Mouse (Mus musculus): Measurements from ENCODE around the gene Lzts2.
"Not testable (repeated sequence)": the region's sequence is repeated elsewhere in the genome, so short reads cannot be mapped to it uniquely, and the experiment has no call there.

The Lzts2 gene

DNA sequence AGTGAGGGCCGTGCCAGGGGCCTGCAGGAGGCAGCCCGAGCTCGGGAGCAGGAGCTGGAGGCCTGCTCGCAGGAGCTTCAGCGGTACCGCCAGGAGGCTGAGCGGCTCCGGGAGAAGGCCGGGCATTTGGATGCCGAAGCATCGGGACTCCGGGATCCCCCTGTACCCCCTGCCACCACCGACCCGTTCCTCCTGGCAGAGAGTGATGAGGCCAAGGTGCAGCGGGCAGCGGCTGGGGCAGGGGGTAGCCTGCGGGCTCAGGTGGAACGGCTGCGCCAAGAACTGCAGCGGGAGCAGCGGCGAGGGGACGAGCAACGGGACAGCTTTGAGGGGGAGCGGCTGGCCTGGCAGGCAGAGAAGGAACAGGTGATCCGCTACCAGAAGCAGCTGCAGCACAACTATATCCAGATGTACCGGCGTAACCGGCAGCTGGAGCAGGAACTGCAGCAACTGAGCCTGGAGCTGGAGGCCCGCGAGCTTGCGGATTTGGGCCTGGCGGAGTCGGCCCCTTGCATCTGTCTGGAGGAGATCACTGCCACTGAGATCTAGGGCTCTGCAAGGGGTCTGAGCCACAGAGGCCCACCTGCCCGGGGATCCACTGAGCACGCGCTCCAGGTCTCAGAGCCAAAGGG is 11.8 kb downstream of the Lzts2 start:
- DNase-seq (ENCODE audit: low read depth): no peak

DNA sequence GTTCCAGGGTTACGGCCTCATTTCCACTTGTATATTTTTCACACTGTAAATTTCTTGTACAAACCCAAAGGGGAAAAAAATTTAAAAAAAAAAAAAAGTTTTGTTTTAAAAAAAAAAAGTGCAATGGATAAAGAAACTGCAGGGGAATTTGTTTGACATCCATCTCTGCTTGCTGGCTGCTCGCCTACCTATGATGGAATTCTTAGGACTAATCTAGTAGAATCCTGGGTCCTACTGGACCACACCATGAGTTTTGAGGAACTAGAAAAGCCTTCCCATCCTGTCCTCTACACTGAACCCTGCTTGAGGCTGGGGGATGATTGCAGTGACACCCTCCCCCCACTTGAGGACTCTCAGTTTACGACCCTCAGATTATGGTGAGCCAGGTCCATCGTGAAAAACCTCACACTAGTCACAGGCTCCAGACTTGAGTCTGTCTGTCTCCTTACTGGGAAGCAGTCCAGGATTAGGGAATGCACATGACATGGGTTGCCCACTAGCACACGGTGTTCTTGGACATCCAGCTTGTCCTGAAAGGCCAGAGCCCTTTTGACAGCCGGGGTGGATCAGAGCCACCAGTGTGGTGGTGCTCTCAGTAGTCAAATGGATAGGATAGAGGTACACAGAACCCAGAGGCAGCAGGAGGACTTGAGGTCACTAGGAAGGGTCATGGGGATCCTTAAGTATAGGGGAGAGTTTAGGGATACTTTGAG is 12.9 kb downstream of the Lzts2 start:
- no peak for DNase-seq (ENCODE audit: low read depth)

DNA sequence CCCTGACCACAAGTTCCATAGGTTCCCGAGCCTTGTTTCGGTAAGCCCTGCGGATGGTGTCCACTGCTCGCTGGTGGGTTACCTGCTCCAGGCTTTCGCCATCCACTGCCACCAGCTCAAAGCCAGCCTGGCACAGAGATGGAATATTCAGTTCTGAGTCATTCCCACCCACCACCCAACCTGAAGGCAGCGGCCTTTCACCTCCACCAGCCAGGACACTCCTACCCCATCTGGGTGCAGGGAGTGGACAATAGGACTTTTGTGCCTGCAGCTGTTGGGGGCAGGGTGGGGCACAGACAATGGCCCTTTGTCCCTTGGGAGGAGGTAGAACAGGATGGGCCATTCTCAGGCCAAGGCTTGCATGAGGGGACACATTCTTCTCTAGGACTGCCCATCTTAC is 13.6 kb downstream of the Lzts2 start:
- no peak for DNase-seq (ENCODE audit: low read depth)

DNA sequence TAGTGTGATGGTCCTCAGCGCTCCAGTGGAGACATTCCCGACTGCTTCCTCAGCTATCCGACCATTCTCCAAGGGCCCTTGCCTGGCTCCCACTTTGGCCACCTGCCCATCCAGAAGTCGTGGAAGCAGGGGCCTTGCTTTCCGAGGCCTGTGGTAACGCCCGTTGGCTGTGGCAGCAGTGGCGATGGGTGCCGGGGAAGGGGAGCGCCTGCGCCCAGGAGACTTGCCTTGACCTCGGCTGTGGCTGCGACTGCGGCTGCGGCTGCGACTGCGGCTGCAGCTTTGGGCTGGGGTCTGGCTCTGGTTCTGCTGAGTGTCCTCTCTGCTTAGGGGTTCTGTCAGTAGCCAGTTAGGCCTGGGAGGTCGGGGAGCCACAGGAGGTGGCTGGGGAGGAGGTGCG is 14.5 kb downstream of the Lzts2 start:
- DNase-seq (ENCODE audit: low read depth): no peak

DNA sequence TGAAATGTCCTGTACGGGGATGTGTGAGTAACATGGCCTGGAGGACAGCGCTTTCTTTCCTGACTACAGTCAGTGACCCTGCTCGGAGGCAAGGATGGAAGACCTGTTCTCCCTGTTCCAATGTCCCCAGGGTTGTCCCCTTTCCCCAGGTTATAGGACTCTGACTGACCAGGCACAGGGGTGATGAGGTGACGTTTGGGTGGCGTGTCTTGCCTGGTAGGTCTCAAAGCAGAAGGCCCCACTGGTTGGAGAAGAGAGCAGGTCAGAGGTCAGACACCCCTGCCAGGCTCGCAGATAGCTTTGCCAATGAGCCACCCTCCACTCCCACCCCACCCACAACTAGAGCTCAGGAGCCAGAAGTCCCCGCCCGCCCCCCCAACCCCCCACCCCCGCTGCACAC is 15.4 kb downstream of the Lzts2 start:
- no peak for DNase-seq (ENCODE audit: low read depth)

DNA sequence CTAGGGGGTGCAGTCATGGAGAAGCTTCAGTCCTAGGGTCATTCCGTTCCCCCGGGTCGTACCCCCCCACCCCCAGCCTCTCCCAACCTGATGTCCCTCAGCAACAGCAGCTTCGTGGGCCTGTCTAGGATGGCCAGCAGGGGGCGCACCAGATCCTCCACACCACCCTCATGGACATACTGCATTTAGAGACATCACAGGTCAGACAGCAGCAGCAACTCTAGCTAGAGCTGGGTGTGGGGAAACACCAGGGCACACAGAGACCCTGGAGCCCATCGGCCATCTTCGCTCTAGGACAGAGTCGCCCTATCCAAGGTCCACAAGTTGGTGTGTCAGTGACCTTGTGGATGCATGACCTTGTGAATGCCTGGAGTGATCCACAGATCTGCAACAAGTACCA is 15.9 kb downstream of the Lzts2 start:
- DNase-seq (ENCODE audit: low read depth): peak; percentile 83

DNA sequence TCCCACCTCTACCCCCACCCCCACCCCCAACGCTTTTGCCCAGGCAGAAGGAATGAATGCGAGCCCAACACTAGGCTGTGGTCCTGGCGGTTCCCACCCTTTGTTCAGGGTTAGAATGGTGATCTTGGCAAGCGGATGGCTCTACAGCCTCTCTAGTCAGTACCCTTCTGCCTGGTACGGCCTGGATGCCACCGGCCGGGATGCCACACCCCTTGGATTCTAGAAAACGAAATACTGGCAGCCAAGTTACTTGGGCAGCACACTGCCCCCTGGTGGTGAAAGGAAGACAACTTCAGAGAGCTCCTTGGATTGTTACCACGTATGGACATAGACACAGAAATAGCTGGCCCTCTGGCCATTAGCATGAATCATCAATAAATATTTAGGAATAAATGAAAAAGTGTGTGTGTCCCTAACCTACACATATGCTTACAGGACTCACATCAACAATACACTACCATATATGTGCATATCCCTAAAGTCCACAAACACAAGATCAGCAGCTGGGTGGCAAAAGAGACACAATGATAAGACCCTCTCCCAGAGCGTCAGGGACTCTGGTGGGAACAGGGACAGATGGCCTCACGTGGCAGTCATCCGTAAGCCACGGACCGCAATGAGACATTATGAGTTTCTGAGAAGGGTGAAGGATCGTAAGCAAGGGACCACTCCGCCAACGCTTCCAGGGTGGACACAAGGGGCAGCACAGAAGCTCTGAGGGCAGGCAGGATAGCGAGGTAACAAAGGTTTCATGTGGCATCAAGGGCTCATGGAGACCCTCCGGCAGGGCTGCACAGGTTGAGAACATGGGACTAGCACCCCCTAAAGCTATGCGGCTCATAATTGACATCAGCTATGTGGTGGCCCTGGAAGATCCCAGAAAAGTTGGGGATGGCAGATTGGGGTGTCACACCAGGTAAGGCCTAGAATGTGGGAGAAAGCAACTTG is 16.8 kb downstream of the Lzts2 start:
- DNase-seq (ENCODE audit: low read depth): peak; percentile 93

DNA sequence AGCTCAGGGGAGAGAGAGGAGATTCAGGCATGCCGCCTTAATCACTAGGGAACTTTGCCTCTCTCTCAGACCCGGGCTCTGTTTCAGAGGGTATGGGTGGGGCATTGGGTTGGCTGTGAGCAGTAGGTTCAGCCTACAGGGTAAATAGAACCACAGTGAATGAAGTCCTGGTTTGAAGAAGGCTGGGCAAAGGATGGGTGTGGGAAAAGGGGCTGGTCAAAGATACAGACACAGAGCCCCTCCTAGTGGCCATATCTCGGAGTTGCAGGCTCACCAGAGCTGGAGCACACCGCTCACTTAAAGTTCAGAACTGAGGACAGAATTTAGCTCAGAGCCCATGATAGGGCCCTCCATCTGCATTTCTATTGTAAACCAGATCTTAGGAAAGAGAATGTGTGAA is 17.6 kb downstream of the Lzts2 start:
- peak; percentile 85 for DNase-seq (ENCODE audit: low read depth)

DNA sequence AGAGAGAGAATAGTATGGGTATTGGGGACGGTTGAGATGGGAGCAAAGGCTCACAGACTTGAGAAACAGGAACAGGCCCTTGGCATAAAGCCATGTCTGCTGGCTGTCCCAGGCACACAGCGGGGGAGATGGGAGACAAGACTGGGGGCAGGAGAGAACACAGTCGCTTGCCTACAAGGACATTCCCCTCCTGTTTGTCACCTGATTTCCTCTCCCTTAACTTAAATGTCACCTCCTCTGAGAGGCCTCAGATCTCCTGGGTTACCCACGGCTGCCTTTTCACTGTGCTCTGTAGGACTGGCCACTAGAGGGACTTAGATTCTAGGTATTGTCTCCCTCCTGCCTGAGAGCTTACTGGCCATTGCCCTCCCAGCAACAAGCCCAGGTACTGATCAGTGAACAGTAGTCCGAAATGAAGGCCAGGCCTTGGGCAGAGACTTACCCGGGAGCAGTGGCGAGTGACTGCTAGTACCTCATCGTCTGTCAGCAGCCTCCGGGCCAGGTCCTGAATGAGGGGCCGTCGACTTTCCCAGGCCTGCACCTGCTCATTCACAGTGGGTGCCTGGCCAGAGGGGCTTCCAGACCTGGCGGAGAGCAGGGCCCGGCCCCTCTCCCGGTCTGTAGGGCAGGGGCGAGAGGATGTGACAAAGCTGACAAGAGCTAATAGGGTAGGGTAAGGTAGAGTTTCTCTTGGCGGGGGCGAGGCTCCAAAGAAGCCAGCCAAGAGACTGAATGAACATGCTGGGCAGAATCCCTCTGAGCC is 18.5 kb downstream of the Lzts2 start:
- DNase-seq (ENCODE audit: low read depth): peak; percentile 63

DNA sequence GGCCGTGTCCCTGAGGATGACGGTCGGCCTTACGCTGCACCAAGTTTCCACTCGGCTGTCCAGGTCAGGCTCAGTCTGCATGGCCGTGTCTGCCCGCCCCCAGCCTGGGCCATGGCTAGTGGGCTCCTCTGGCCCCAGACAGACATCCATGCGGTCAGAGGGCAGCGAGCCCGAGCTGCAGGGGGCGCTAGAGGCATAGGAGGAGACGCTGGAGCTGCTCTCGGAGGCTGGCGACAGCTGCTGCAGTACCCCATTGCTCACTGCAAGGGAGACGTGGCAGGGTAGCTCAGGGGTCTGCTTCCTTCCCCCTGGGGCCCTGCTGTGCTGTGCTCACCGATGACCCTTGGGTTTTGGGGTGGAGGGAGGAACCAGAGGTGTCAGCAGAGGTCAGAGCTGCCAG is 22.7 kb downstream of the Lzts2 start:
- peak; percentile 61 for DNase-seq (ENCODE audit: low read depth)

DNA sequence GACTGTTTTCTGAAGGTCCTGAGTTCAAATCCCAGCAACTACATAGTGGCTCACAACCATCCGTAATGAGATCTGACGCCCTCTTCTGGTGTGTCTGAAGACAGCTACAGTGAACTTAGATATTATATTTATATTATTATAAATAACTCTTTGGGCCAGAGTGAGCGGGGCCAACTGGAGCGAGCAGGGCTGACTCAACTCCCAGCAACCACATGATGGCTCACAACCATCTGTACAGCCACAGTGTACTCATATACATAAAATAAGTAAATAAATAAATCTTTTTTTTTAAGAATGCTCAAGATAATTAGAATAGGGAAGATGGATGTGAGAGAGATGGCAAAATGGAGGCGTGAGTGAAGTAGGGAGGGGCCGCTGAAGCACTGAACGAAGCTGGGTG is 24.0 kb downstream of the Lzts2 start:
- not testable (repeated sequence) for DNase-seq (ENCODE audit: low read depth)

DNA sequence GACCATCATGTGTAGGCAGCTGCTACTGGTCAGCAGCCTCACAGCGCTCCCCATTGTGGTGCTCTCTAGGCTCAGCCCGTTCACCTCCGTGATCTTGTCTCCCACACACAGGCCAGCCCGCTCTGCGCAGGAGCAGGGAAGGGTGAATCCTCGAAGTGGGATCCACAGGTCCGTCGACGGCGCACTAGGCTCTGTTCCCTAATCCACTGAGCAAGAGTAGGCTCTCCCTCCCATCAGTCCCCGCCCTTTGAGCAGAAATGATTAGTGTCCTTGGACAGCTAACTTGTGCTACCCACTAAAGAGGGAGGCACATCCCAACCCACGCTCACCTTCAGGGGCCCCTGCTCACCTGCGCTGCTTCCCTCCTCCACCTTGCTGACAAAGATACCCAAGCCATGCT is 26.0 kb downstream of the Lzts2 start:
- DNase-seq (ENCODE audit: low read depth): no peak

DNA sequence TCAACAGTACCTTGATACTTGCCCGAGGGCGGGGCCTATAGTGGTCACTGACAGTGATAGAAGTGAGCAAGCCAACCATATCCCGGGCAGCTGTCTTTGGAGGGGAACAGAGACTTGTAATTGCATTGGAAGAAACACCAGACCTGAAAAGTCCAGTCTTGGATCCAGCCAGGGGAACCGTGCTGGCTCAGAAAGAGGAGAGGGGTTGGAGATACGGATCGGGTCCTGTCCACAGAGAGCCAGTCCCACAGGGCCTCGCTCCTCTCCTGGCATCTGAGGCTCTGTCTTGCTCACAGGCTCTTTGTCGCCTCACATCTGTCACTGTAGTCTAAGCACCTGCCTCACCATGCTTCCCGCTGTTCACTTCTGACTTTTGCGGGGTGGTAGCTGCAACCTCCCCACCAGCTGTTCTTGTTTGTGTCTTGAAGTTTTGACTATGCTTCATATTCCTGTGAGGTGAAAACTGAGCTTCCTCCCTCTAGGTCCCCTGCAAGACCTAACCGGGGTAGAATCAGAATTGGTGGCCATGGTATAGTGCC is 30.2 kb downstream of the Lzts2 start:
- DNase-seq (ENCODE audit: low read depth): no peak

DNA sequence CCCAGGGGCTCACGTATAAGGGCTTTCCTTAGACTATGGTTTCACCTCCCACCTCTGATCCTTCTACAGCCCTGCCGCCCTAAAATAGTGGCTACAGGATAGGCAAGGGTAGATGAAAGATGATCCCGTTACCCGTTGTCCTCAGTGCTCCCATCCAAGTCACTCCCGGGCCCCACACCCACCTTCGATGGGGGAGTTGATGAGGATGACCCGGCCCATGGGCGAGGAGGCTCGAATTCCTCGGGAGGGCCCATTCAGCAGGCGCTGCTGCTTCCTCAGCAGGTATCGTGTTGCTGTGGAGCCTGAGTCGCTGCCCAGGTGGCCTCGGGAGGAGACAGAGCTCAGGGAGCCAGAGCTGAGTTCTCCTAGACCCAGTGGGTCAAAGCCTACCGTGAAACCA is 31.0 kb downstream of the Lzts2 start:
- DNase-seq (ENCODE audit: low read depth): no peak

DNA sequence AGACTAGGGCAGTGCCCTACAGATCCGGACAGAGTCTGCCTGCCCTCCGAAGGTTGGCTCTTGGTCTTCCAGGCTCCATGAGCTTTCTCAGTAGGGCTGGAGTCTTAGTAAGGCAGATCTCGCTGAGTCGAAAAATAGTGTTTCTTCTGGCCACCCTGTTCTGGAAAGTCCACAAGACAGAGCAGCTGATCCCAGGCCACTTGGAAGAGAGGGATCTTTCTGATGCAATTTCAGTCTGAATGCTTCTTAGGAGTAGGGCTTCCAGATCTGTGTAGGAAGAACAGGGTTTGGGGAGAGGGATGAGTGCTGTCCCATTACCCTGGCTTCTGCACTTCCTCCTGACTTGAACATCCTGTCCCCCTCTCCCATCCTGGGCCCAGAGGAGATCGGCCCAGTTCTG is 31.4 kb downstream of the Lzts2 start, which contains the start of gene Pdzd7:
Gene Pdzd7, minus strand, starts transcription at position 67 of the 400 bp plus-strand sequence.
- DNase-seq (ENCODE audit: low read depth): no peak

DNA sequence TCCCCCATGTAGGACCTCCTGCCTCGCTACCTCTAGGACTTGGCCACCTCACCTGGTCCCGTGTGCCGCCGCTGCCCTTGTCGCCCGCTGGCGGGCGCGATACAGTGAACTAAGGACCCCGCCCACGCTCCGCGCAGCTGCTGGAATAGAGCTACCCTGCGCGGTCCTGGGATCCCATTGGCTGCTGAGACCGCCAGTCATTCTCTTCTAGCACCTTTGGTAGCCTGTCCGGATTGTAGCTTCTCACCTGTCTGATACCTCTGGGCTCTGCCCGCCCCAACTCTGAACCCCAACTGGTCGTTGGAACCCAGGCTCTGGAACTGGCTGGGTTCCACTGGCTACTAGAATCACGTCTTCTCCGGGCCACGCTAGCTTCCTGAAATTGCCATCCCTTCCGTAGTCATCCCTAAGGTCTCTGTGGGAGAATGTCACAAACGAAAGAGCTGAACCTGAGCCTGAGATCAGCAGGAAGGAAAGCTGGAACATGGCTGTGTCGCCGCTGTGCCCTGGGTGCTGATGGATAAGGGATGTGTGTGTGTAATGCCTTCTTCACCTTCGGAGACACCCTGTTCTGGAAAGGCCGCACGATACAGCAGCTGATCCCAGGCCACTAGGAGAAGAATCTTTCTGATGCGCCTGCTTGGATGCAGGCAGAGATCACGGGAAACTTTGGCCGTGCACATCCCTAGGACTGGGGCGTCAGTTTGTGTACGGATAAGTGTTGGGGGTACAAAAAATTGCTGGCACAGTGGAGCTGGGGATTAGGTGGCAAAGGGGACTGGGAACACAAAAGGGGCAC is 32.5 kb downstream of the Lzts2 start:
- peak; percentile 91 for DNase-seq (ENCODE audit: low read depth)

DNA sequence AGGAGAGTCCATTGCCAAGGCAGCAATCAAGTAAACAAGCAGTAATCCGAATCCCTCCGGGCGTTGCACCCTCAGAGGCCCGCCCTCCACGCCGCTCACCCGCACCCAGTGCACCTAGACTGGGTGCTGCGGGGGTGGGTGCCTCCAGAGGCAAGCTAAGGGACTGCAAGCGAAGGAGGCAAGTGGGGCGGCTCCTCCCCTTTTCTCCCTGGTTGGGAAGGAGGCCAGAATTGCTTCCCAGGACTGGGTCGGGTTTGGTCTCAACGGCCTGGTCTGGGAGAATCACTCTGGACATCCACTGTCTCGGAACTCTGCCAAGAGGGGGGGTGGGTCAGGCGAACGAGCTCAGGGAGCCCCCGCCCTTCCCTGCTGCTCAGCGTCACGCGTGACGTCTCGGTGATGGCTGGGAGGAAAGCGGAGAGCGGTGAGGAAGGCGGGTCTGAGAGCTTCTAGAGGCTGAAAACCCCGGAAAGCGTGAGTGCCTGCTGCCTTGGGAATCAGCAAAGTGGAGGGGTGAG is 33.3 kb downstream of the Lzts2 start, which contains the start of gene Sfxn3:
Gene Sfxn3, plus strand, starts transcription at position 87 of the 518 bp plus-strand sequence.
- DNase-seq (ENCODE audit: low read depth): peak; percentile 97

DNA sequence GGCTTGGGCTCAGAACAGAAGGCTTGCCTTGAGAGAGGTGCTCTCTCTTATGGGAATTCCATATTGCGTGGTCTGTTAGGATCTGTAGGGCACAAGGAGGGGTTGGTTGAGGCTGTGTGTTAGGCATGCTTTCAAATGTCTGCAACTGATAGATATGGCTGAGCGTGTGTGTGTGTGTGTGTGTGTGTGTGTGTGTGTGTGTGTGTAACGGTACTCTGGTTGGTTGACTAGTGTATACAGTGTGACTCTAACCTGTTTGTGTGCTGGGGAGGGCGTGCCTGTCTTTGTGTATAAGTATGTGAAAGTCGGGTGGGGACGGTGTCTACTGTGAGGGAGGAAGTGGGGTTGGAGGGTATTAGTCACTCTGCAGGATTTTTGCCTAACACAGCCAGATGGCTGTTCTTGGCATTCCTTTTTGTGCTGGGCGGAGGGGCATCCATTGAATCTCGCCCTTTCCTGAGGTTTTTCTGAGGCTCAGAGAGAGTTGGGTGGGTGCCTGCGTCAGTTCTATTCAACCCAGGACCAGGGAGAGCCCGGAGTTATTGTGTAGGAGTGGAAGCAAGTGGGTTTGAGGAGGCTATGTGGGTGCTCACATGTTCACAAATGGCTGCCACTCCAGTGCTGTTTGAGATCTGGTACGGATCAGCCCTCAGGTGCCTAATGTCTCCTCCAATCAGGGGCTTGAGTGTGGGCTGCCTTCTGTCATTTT is 33.9 kb downstream of the Lzts2 start:
- peak; percentile 89 for DNase-seq (ENCODE audit: low read depth)

DNA sequence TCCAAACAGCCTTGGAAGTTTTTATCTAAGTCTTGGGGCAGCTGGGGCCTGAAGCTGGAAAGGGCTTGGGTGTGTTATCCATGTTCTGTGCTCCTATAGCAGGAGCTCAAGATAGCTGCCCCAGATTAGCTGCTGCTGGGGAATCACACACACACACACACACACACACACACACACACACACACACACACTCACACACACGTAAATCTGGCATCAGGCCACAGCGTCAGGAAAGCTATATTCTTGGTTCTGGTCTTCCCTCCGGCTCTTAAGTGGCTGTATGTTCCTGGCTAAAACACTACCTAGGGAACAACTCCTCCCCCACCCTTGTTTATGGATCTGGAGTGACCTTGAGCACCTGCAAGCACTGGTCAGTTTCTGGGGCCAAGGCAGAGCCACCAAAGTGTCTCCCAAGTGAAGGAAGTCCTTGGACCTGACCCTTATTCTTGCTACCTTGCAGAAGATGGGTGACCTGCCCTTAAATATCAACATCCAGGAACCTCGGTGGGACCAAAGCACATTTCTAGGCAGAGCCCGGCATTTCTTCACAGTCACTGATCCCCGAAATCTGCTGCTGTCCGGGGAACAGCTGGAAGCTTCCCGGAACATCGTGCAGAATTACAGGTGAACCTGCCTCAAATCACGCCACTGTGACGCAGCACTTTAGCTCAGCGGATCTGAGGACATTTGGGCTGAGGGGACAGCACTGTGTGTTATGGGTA is 34.6 kb downstream of the Lzts2 start:
- no peak for DNase-seq (ENCODE audit: low read depth)
